Mouse (Mus musculus) olfactory bulb, adult 2 months (tissue): ENCODE measurements around the gene Defa36. TPM values are rescaled to one million over a fixed set of nuclear protein-coding genes. Genes with fewer than 3 reads are reported as not detected.
"Not testable (repeated sequence)": the region's sequence is repeated elsewhere in the genome, so short reads cannot be mapped to it uniquely, and the experiment has no call there.

ENCODE experiments used
- H3K27ac ChIP-seq: fragments of 200-500 bp; 2 replicates; pipeline ENCODE4 v1.5.1; 2012; ENCODE audit warnings: low read depth, low read length; ENCODE audit not compliant: insufficient read depth
- H3K4me1 ChIP-seq: fragments of 200-500 bp; 2 replicates; pipeline ENCODE4 v1.6.1; 2012; ENCODE audit warnings: low read length; ENCODE audit not compliant: control insufficient read depth, insufficient read depth
- H3K4me3 ChIP-seq: fragments of 200-500 bp; 2 replicates; pipeline ENCODE4 v1.5.1; 2012; ENCODE audit warnings: mild to moderate bottlenecking, low read depth, low read length, moderate library complexity; ENCODE audit not compliant: insufficient read depth
- WGBS: fragments of 180-500 bp; shearing (Covaris S2); methylation state at CpG from one replicate; pipeline ENCODE4 v1.1.7; 2018; 5-methylcytosine and 5-hydroxymethylcytosine counted together
- polyA plus RNA-seq: library from polyadenylated mRNA; stranded (reverse); fragments of >200 nt; gene quantifications from 2 replicates; pipeline ENCODE4 v1.2.4, GENCODE M21; 2012; ENCODE audit warnings: low replicate concordance; ENCODE audit not compliant: missing spikeins, insufficient read depth, insufficient read length

Defa36 gene
- not detected in 2 replicates for polyA plus RNA-seq

DNA sequence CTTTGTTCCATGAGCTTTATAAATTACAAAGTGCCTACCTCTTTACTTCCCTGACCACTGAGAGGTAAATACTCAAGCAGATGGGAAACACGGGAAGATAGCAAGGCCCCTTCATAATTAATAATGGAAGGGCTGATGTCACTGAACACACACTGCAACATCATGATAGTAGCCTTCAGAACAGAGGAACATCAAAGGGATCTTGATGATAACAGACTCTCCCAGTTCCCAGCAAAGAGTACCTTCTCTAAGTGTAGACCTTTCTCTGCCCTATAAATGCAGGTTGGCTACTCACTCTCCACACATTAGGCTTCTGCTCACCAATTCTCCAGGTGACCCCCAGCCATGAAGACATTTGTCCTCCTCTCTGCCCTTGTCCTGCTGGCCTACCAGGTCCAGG lies at the start of gene Defa36:
TSS of gene Defa36 (plus strand) at position 301 of the 400 bp plus-strand sequence.
- H3K27ac ChIP-seq, H3K4me3 ChIP-seq, H3K4me1 ChIP-seq: not testable (repeated sequence)
- no CpG with 5 or more reads among the region's 1 CpGs for WGBS

DNA sequence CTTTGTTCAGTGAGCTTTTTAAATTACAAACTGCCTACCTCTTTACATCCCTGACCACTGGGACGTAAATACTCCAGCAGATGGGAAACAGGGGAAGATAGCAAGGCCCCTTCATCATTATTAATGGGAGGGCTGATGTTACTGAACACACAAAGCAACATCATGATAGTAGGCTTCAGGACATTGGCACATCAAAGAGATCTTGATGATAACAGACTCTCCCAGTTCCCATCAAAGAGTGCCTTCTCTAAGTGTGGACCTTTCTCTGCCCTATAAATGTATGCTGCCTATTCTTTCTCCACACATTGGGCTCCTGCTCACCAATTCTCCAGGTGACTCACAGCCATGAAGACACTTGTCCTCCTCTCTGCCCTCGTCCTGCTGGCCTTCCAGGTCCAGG lies 49.0 kb upstream of the Defa36 start, which contains the start of gene Defa2:
TSS of gene Defa2 (plus strand) at position 301 of the 400 bp plus-strand sequence.
- WGBS = no CpG with 5 or more reads among the region's 2 CpGs
- H3K27ac ChIP-seq, H3K4me3 ChIP-seq, H3K4me1 ChIP-seq: not testable (repeated sequence)

DNA sequence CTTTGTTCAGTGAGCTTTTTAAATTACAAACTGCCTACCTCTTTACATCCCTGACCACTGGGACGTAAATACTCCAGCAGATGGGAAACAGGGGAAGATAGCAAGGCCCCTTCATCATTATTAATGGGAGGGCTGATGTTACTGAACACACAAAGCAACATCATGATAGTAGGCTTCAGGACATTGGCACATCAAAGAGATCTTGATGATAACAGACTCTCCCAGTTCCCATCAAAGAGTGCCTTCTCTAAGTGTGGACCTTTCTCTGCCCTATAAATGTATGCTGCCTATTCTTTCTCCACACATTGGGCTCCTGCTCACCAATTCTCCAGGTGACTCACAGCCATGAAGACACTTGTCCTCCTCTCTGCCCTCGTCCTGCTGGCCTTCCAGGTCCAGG lies 35.7 kb upstream of the Defa36 start, which contains the start of gene Defa33:
TSS of gene Defa33 (plus strand) at position 301 of the 400 bp plus-strand sequence.
- H3K27ac ChIP-seq, H3K4me1 ChIP-seq, H3K4me3 ChIP-seq: not testable (repeated sequence)
- WGBS = no CpG with 5 or more reads among the region's 2 CpGs

DNA sequence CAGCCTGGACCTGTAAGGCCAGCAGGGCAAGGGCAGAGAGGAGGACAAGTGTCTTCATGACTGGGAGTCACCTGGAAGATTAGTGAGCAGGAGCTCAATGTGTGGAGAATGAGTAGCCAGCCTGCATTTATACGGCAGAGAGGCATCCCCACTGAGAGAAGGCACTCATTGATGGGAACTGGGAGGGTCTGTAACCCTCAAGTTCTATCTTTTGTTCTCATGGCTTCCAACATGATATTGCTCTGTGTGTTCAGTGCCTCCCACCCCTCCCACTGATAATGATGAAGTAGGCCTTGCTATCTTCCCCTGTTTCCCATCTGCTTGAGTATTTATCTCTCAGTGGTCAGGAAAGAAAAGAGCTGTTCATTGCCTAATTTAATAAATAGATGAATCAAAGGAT lies 29.2 kb downstream of the Defa36 start, which contains the start of gene Gm7849:
TSS of gene Gm7849 (minus strand) at position 101 of the 400 bp plus-strand sequence.
- not testable (repeated sequence) for H3K4me1 ChIP-seq, H3K27ac ChIP-seq, H3K4me3 ChIP-seq
- WGBS = no CpG with 5 or more reads among the region's 1 CpGs

Other genes starting within 250 kb of the Defa36 start
- gene Defa31, start 235.8 kb upstream of the Defa36 start, polyA plus RNA-seq = not detected in 2 replicates
- not detected in 2 replicates for gene Gm15293, start 225.8 kb upstream of the Defa36 start, polyA plus RNA-seq
- gene Gm15292, start 177.7 kb upstream of the Defa36 start, polyA plus RNA-seq = not detected in 2 replicates
- not detected in 2 replicates for gene Defa27, start 111.9 kb upstream of the Defa36 start, polyA plus RNA-seq
- gene Defa29, start 100.4 kb upstream of the Defa36 start, polyA plus RNA-seq = not detected in 2 replicates
- not detected in 2 replicates for gene Defa2, start 48.9 kb upstream of the Defa36 start, polyA plus RNA-seq
- not detected in 2 replicates for gene Defa33, start 35.6 kb upstream of the Defa36 start, polyA plus RNA-seq
- gene Gm7849, start 29.1 kb downstream of the Defa36 start, polyA plus RNA-seq = not detected in 2 replicates
- not detected in 2 replicates for gene Defa20, start 81.8 kb downstream of the Defa36 start, polyA plus RNA-seq
- gene Defa32, start 101.6 kb downstream of the Defa36 start, polyA plus RNA-seq = not detected in 2 replicates
- gene Defa37, start 138.0 kb downstream of the Defa36 start, polyA plus RNA-seq = not detected in 2 replicates
- not detected in 2 replicates for gene Defa28, start 155.6 kb downstream of the Defa36 start, polyA plus RNA-seq
- not detected in 2 replicates for gene Gm7861, start 167.1 kb downstream of the Defa36 start, polyA plus RNA-seq
- not detected in 2 replicates for gene Defa26, start 190.8 kb downstream of the Defa36 start, polyA plus RNA-seq
- not detected in 2 replicates for gene Defa17, start 228.4 kb downstream of the Defa36 start, polyA plus RNA-seq
- not detected in 2 replicates for gene Defa34, start 238.4 kb downstream of the Defa36 start, polyA plus RNA-seq